Mouse (Mus musculus): ENCODE measurements at regions not wholly inside any gene's neighbourhood (a gene's known extent, or its start where the extent isn't known, plus 50 kb on each side); places are given as distances from the start of the nearest gene placed in this dataset.

DNA sequence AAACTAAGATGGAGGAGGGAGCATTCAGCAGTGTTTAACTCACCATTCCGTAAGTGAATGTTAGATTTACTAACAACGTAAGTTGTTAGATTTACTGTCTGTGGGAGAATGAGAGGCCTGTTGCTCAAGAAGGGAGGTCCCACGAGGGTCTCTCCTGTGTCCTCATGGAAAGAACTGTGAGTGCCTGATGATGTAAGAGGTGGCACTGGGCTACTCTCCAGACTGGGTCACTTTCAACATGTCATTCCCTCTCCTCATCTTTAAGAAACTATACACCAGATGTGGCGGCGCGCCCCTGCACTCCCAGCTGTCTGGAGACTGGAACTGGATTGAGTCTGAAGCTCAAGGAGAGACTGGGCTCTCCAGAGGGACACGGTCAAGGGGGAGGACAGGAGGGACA lies 343.9 kb upstream of the Dnajc24 start:
- TF ChIP-seq CTCF (IDR thresholded peaks at IDR 0.05; ENCODE audit: low read depth, low read length) (no peak), TAL1 (conservative IDR thresholded peaks at IDR 0.05; ENCODE audit: low read depth, low read length) (no peak), GATA1 (IDR thresholded peaks at IDR 0.05; ENCODE audit: borderline replicate concordance, low read length) (no peak), POLR2AphosphoS5 (IDR thresholded peaks at IDR 0.05; ENCODE audit: insufficient replicate concordance, low read depth, low read length) (no peak)

All from G1E (cell line).